Mouse (Mus musculus): ENCODE measurements around the gene Olfr730.

Gene Olfr730

DNA sequence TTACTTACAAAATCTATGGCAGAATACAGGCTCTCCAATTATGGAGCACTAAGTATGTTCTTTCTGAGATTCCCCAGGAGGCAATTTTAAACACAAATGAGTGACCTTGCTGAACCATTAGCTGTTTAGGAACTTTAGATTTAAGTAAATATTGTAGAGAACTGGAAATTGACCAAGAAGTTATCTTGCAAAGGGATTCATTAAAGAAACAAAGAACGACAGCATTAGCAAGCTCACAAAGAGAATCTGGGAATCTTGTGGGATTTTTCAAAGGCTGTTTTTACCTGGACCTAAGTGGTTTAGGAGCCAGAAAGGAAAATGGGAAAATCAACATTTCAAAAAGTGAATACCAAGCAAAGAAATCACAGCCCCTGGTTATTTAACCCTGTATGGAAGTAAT lies at the start of gene Olfr730:
TSS of gene Olfr730 (minus strand) at position 101 of the 400 bp plus-strand sequence.
- no peak for DNase-seq (ENCODE audit: low spot score)

DNA sequence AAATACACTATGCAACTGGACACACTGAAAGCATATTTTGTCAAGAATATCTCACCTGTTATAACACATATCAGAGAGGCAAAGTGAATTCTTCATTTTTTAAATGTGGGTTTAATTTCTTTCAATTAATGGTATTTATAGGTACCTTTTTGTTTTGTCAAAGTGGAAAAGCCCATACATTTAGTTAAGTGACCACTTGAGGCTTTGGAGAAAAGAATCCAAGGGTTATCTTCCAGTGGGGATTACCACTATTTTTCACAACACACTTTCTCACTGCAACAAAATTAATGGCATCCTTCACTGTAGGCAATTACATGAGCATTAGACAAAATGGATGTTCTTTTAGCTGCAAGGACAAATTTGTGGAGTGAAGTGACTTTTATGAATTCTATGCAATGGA lies 35.2 kb downstream of the Olfr730 start, which contains the start of gene Olfr729:
TSS of gene Olfr729 (minus strand) at position 101 of the 400 bp plus-strand sequence.
- DNase-seq (ENCODE audit: low spot score), result no peak

GRCm38 (mm10) chr14:50142580-50142979 lies 45.4 kb downstream of the Olfr730 start, which contains the start of gene Olfr728:
TSS of gene Olfr728 (minus strand) at chr14:50142680.
- DNase-seq (ENCODE audit: low spot score), result no peak

Measured in left cerebral cortex, adult 11 months (tissue).